Mouse (Mus musculus) liver, postnatal 0 days (tissue): ENCODE results near the gene Zfr2.

Experiments used
- CTCF ChIP-seq: sonication (generic); IDR thresholded peaks from 2 replicates; pipeline ENCODE4 v1.5.1; 2016; ENCODE audit warnings: antibody characterized with exemption, low read depth
- EP300 ChIP-seq: IDR thresholded peaks from 2 replicates; pipeline ENCODE4 v1.6.1; 2016; ENCODE audit warnings: antibody characterized with exemption, low read depth, mild to moderate bottlenecking

- TF ChIP-seq CTCF, result peak; percentile 98
- TF ChIP-seq EP300, result no peak
These were observed 11.6 kb downstream of the Zfr2 start for GRCm38 (mm10) chr10:81244595-81244994.
